Mouse (Mus musculus) testis, adult 2 months (tissue): ENCODE data around the gene Tspan18. TPM values are rescaled to one million over a fixed set of nuclear protein-coding genes. Genes with fewer than 3 reads are reported as not detected.
A peak's percentile ranks its signal among the peaks of the same experiment; 100 is the strongest.

Experiments used
- H3K27ac ChIP-seq: fragments of 200-500 bp; 2 replicates; pipeline ENCODE4 v1.5.1; 2012; ENCODE audit warnings: low read depth, low read length; ENCODE audit not compliant: control insufficient read depth, insufficient read depth
- H3K27me3 ChIP-seq: fragments of 200-500 bp; 2 replicates; pipeline ENCODE4 v1.6.1; 2012; ENCODE audit warnings: mild to moderate bottlenecking, low read length, moderate library complexity; ENCODE audit not compliant: control insufficient read depth, insufficient read depth
- H3K36me3 ChIP-seq: fragments of 200-500 bp; 2 replicates; pipeline ENCODE4 v1.6.1; 2012; ENCODE audit warnings: mild to moderate bottlenecking, low read length; ENCODE audit not compliant: control insufficient read depth, insufficient read depth
- H3K4me1 ChIP-seq: fragments of 200-500 bp; 2 replicates; pipeline ENCODE4 v1.6.1; 2012; ENCODE audit warnings: low read length; ENCODE audit not compliant: control insufficient read depth, insufficient read depth
- H3K4me3 ChIP-seq: fragments of 200-500 bp; 2 replicates; pipeline ENCODE4 v1.5.1; 2012; ENCODE audit warnings: low read depth, mild to moderate bottlenecking, low read length, moderate library complexity, mixed read lengths; ENCODE audit not compliant: control insufficient read depth
- CTCF ChIP-seq: fragments of 200-500 bp; IDR thresholded peaks from 2 replicates; pipeline ENCODE4 v1.5.1; 2012; ENCODE audit warnings: low read depth, mild to moderate bottlenecking, inconsistent platforms, low read length, moderate library complexity; ENCODE audit not compliant: control insufficient read depth, insufficient read depth, insufficient replicate concordance
- POLR2A ChIP-seq: fragments of 200-500 bp; IDR thresholded peaks from 2 replicates; pipeline ENCODE4 v1.6.1; 2012; ENCODE audit warnings: low read depth, mild to moderate bottlenecking, inconsistent platforms, low read length, moderate library complexity; ENCODE audit not compliant: control insufficient read depth
- polyA plus RNA-seq: library from polyadenylated mRNA; depleted of rRNA; stranded (reverse); fragments of >200 nt; gene quantifications from 2 replicates; pipeline ENCODE4 v1.2.3, GENCODE M21; 2012

Gene Tspan18
- polyA plus RNA-seq, 1 experiment = 15.8 TPM

- no peaks in the 10 kb centered on the region for H3K27me3 ChIP-seq
- H3K4me1 ChIP-seq = peaks cover 6% of the 10 kb centered on the region
- no peaks in the 10 kb centered on the region for H3K36me3 ChIP-seq
- no peak overlapping the region for H3K27ac ChIP-seq
- TF ChIP-seq CTCF = peak; percentile 98; the same call in 1 of the 2 replicates
- 0 out of 2 replicates have a peak, but pooled peaks have one; percentile 8 for TF ChIP-seq POLR2A
- H3K4me3 ChIP-seq = peak overlapping the region; percentile 61
Measured at GRCm38 (mm10) chr2:93198846-93199245, 135.5 kb downstream of the Tspan18 start.

- no peaks in the 10 kb centered on the region for H3K36me3 ChIP-seq
- TF ChIP-seq CTCF (no peak), POLR2A (no peak)
- H3K27ac ChIP-seq = no peak overlapping the region
- peak overlapping the region; percentile 20; the same call in 1 of the 2 replicates for H3K4me3 ChIP-seq
- peaks cover 33% of the 10 kb centered on the region for H3K4me1 ChIP-seq
- H3K27me3 ChIP-seq = no peaks in the 10 kb centered on the region
Measured at GRCm38 (mm10) chr2:93193806-93194205, 140.5 kb downstream of the Tspan18 start.

GRCm38 (mm10) chr2:93192671-93193080, 141.6 kb downstream of the Tspan18 start:
- TF ChIP-seq POLR2A (no peak), CTCF (no peak)
- no peaks in the 10 kb centered on the region for H3K36me3 ChIP-seq
- no peak overlapping the region for H3K27ac ChIP-seq
- H3K27me3 ChIP-seq = no peaks in the 10 kb centered on the region
- no peak overlapping the region for H3K4me3 ChIP-seq
- peaks cover 32% of the 10 kb centered on the region for H3K4me1 ChIP-seq

GRCm38 (mm10) chr2:93192182-93192560, 142.1 kb downstream of the Tspan18 start:
- peaks cover 35% of the 10 kb centered on the region for H3K4me1 ChIP-seq
- H3K36me3 ChIP-seq = no peaks in the 10 kb centered on the region
- TF ChIP-seq CTCF (no peak), POLR2A (0 out of 2 replicates have a peak, but pooled peaks have one; percentile 10)
- peak overlapping the region; percentile 54 for H3K27ac ChIP-seq
- no peaks in the 10 kb centered on the region for H3K27me3 ChIP-seq
- H3K4me3 ChIP-seq = no peak overlapping the region

- Histone ChIP-seq H3K27ac (peak overlapping the region; percentile 54), H3K4me3 (no peak overlapping the region), H3K4me1 (peaks cover 36% of the 10 kb centered on the region), H3K36me3 (no peaks in the 10 kb centered on the region), H3K27me3 (no peaks in the 10 kb centered on the region)
- no peak for TF ChIP-seq CTCF
- TF ChIP-seq POLR2A = no peak
Measured at GRCm38 (mm10) chr2:93191488-93192181, 142.7 kb downstream of the Tspan18 start.

GRCm38 (mm10) chr2:93190771-93191487, 143.4 kb downstream of the Tspan18 start:
- H3K36me3 ChIP-seq = no peaks in the 10 kb centered on the region
- H3K27ac ChIP-seq = no peak overlapping the region
- H3K4me1 ChIP-seq = peaks cover 36% of the 10 kb centered on the region
- TF ChIP-seq POLR2A (no peak), CTCF (no peak)
- H3K27me3 ChIP-seq = no peaks in the 10 kb centered on the region
- no peak overlapping the region for H3K4me3 ChIP-seq

- peaks cover 36% of the 10 kb centered on the region for H3K4me1 ChIP-seq
- H3K27ac ChIP-seq = peak overlapping the region; percentile 20; the same call in 1 of the 2 replicates
- TF ChIP-seq POLR2A (no peak), CTCF (no peak)
- H3K36me3 ChIP-seq = no peaks in the 10 kb centered on the region
- H3K27me3 ChIP-seq = no peaks in the 10 kb centered on the region
- peak overlapping the region; percentile 86 for H3K4me3 ChIP-seq
Measured at GRCm38 (mm10) chr2:93188761-93189458, 145.4 kb downstream of the Tspan18 start.
